Mouse (Mus musculus): ENCODE measurements around the gene Plekhg3.

Plekhg3 gene

DNA sequence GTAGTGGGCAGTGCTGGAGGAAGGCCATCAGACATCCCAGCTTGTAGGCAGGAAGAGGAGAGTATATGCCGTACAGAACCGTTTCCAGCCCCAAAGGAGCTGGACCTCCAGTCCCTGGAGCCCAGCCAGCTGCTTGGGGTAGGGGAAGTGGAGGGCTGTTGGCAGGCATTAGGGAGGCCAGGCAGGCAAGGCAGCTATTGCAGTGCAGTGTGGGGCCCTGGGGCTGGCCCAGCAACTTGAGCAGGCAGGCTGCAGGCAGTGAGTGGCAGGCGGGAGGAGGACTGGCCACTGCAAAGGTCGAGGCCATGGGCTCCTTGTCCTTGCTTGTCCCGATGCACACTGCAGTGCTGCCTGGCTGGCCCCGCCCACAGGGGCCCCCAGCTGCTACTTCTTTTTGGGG lies 52.1 kb downstream of the Plekhg3 start:
- intact Hi-C loops (cut with DNase I) = no loop called here

DNA sequence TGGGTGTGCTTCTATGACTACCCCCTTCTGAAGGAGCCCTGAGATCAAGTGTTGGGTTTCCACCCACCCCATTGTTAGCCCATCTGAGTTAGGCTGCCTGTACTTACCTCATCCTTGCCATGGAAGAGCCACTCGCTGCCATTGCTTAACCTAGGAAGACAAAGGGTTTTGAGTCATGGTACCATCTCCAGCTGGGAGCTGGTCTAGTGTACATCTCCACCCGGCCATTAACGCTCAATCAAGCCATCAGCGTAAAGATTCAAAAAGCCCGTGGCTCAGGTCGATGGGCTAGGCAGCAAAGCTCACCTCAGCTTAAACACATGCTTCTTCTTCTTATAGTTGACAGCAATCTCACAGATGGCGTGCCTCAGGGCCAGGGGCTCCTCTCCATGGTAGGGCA lies 52.8 kb downstream of the Plekhg3 start:
- intact Hi-C loops (cut with DNase I) = no loop called here

DNA sequence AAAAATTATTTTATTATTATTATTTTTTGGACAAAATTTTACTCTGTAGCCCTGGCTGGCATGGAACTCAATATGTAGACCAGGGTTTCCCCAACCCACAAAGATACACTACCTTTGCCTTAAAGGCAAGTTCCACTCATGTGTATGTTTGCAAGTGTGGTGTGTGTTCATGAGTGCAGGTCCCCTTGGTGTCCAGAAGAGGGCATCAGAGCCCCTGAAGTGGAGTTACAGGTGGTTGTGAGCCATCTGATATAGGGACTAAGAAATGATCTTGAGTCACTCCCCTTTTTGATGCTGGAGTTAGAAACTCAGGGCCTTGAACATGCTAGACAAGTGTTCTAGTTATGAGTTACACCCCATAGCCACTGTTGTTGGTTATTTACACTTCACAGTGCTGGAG lies 54.3 kb downstream of the Plekhg3 start:
- intact Hi-C loops (cut with DNase I) = no loop called here

DNA sequence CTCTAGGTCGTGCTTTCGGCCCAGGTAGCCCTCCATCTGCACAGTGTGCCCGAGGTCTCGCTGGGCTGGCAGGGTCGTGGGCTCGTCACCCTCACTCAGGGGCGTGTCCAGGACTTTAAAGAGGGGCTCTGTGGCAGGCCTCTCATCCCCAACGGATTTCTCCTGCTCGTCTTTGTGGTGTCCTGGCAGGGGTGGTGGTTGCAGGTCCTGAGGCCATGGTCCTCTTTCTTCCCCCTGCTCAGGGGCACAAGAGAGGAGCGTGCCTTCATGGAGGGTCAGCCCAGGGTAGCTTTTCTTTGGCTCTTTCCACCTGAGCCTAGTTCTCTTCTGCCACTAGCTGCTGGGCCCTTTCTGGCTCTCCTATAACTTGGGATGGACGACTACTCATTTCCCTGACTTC lies 56.7 kb downstream of the Plekhg3 start:
- intact Hi-C loops (cut with DNase I) = no loop called here

DNA sequence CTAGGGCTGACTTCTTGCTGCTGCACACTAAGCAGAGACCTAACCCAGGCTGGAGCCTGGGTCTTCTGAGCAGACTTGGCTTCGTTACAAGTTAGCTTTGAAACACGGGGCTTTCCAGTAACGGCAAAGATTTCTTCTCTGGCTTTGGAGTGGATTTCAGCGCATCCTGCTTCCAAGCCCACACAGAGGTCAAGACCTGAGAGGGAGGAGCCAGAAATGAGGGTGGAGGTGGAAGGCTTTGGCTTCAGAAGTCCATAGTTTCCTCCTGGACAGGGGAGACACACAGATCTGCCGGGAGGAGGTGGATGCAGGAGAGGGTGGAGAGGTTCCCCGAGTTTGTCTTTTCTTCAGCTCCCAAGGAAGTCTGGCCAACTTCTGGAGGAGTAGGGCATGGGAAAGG lies 58.8 kb downstream of the Plekhg3 start:
- intact Hi-C loops (cut with DNase I) = no loop called here

DNA sequence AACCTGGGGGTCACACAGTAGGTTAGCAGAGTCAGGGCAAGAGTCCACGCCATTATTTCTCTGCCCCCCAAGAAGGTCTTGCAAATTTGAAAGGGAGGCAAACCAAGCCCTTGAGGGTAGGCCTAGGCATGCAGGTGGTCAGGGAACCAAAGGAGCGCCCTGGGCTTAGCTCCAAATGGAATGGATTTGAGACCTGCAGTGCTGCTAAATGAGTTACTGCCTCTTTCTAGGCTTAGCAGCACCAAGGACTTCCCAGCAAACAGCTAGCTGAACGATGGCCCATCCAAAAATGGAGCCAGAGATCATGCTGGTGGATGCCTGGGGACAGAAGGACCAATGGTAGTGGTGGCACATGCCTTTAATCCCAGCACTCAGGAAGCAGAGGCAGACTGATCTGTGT lies 60.3 kb downstream of the Plekhg3 start:
- intact Hi-C loops (cut with DNase I) = no loop called here

DNA sequence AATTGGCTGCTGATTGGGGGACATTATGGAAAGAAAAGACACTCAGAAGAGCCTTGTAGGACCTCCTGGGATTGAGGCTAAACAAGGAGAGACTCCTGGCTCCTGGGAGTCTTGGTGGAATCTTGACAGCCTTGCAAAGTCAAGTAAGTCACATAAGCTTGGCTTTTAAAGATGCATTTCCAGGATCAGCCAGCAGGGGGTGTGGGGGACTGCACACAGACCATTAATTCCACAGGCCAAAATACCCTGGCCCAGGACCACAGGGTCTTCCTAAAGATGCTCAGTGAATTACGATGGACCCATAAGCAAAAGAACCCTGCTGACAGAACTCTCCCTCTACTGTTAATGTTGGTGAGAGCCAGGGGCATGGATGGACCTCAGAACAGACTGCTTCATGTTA lies 61.5 kb downstream of the Plekhg3 start:
- intact Hi-C loops (cut with DNase I) = no loop called here

DNA sequence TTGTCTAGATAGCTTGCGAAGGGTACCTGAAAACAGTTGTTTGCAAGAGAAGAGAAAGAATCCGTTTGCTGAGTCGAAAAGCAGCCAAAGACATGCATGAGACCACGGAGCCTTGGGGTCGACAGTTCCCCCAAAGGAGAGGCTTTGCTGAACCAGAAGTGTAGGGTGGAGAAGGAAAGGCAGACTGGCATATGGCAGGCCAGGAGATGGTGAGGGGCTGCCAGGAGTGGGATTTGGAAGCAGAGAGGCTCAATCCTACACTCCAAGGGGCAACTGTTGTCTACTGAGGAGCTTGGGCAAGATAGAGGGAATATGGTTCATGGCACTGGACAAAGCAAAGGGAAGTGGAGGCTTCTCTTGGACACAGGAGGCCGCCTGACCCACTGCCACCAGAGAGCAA lies 62.6 kb downstream of the Plekhg3 start:
- intact Hi-C loops (cut with DNase I) = no loop called here

DNA sequence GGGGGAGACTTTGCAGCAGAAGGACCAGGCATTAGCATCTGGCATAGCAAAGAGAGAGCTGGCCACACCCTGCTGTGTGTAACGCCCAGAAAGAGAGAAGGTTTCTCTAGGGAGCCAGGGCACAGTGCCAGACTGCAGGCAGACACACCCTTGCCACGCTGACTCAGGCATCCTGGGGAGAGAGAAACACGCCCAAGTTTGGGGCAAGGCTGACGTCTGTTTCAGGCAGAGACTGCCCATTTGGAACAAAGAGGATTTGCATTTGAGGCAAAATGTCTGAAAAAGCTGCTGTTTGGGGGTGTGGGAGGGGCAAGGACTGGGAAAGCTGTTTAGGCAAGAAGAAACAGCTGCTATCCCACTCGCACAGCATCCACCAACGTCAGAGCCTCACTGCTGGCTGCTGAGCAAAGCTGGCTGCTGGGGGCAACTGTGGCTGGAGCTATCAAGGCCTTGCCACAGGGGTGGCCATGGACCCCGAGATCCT lies 63.2 kb downstream of the Plekhg3 start:
- intact Hi-C loops (cut with DNase I) = no loop called here

DNA sequence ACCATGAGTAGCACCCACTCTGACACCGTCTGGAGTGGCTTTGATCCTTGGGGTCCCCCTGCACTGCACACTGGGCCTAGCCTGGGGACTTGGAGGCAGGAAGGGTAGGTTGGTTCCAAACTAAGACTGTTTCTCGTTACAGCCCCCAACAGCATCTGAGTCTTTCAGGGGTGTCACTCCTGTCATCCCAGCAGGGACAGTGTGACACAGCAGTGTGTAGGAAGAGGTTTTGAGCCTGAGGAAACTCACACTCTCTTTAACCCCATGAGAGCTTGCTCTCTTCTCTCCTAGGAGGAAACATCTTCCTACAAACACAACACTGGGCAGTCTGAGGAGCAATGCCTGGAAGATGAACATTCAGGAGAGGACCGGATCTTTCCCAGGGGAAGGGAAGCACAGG lies 63.9 kb downstream of the Plekhg3 start:
- intact Hi-C loops (cut with DNase I) = no loop called here

DNA sequence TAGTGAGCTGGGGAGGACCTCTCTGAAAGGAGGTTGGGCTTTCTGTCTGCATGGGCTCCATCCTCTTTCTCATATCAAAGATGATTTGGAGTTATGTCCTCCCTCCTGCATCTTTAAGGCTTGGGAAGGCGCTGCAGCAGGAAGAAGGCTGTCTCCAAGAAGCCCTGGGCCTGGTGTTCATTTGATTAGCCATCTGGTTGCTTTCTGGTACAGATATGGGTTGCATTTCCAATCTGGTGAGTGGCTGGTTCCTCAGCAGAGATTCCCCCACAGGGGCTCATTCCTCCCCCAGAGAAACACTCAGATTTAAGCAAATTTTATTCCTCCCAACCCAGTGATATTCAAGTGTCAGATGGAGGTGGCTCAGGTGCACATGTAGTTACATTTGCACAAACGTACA lies 65.1 kb downstream of the Plekhg3 start:
- intact Hi-C loops (cut with DNase I) = loop anchor here (2.0 kb wide), 1 partner anchor 101 kb away; no protein-coding TSS in a partner anchor

DNA sequence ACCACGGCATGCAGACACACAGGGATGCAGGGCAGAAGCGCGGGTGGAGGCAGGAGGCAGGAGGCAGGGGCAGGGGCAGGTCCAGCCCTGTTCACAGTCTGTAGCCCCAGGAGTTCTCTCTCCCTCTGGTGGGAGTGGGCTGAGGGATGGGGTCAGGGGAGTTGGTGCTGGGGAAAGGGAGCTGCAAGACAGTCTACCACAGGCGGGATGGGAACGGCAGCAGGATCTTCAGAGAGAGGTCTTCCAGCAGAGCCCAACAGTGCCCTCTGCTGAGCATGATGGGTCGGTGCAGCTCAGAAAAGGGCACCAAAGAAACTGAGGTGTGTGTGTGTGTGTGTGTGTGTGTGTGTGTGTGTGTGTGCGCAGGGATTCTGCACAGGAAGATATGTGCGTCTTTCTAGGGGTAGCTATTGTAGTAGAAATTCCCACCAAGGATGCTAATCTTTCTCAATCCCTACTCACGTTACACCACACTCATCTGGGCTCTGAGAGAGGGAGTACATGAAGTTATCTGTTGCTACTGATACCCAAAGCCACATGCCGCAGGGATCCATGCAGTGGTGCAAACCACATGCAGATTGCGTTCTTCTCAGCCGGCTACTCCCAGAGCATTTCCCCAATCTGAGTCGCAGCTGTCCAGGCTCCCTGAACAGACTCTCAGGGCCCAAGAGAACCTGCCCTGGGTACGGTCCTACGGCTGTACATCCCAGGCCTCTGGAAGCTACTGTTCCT lies 65.8 kb downstream of the Plekhg3 start:
- intact Hi-C loops (cut with DNase I) = loop anchor here (2.0 kb wide), 1 partner anchor 102 kb away; no protein-coding TSS in a partner anchor

DNA sequence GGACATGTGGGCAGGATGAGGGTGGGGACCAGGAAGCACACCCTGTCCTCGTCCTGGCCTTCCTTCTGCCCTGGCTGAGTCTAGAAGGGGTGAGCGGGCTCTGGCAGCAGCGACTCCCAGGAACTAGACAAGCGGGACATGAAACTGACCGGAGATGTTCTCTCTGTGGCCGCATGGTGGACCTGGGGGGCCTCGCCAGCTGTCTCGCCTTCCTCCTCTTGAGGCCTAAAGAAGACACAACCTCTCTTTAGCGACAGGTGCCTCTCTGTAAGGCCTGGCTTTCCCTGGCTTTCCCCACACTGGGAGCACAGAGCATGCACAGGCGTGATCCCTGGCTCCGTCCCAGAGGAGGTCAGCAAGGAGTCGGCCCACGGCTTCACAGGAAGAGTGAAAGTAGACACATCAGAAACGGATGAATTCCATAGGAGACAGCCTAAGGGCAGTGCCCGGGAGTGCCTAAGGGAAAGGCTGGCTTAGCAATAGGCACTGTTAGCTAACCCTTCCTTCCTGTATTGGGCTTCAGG lies 66.9 kb downstream of the Plekhg3 start:
- intact Hi-C loops (cut with DNase I) = loop anchor here (2.0 kb wide), 1 partner anchor 103 kb away; no protein-coding TSS in a partner anchor

DNA sequence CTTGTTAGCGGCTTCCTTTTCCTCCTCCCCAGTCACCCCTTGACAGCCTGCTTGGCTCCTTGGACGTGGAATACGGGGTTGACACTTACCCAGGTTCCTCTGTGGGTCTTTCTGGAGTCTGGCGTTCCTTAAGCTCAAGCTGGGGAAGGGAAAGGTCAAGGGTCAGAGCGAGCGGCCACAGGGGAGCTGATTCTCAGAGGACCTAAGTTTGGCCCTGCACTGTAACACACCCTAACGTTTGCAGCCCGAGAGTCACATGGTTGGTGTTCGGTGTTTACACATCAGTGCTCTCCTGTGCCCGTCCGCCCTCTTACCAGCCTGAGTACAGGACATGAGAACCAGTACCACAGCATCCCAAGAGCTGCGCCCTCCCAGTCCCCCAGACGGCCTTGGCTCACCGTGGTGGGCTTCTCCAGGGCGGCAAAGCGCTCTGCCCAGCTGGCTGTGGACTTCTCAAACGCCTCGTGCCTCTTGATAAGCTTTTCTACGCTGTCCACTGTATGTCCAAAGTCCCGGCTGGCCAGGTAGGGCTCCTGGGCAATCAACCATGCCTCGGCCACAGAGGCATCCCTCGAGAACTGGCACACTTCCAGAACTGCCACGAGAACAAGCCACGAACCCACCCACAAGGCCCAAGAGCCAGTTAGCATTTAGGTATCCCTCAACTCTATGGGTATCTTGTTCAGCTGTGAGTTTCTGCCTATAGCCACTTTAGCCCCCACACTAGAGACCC lies 67.7 kb downstream of the Plekhg3 start:
- intact Hi-C loops (cut with DNase I) = no loop called here

DNA sequence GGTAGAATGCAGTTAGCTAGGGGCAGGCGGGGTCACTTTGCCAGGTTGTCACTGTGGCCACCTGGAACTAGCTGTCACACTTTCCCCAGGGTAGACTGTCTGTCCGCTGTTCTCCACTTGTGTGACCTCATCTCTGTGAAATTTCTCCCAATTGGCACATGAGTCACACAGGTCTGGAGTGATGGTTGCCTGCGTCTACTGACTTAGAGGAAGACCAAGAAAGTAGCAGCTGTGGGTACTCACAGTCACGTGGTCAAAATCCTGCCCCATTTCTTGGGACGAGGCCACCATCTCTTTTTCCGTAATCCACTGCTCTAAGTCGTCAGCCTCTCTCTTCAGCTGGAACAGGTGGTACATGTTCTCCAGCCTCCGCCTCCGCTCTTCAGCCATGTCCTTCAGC lies 73.1 kb downstream of the Plekhg3 start:
- intact Hi-C loops (cut with DNase I) = no loop called here

DNA sequence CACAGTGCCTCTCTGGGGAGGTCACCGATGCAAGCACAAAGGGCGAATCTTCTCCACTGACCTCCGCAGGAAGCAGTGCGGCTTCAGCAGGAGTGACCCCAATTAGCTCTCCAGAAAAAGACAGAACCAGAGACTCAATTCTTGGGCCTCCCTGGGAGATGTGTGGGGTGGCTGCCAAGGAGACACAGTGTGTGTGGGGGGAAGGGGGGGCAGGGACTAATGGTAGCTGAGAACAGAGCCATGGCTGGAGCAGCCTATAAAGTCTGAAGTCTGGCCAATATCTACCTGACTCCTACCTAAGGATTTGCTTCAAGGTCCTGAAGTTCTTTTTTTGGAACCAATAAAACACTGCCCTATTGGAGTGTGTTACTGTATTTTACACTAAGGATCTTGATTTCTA lies 73.9 kb downstream of the Plekhg3 start:
- intact Hi-C loops (cut with DNase I) = no loop called here

DNA sequence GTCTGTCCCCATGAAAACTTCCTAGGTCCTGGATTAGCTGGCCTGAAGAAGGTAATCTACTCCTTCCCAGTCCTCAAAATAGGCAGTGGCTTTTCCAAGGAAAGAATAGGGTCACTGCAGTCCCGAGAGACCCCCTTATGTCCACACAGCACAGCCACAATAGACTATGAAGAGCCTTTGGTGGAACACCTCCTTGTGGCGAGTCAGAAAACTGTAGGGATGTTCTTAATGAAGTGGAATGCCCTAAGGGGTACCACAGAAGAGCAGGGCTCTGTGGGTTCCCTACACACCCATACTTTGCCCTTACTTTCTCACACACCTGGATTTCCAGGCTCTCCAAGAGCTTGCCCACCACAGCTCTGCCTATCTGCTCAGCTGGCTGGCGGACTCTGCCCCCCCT lies 75.1 kb downstream of the Plekhg3 start:
- intact Hi-C loops (cut with DNase I) = no loop called here

DNA sequence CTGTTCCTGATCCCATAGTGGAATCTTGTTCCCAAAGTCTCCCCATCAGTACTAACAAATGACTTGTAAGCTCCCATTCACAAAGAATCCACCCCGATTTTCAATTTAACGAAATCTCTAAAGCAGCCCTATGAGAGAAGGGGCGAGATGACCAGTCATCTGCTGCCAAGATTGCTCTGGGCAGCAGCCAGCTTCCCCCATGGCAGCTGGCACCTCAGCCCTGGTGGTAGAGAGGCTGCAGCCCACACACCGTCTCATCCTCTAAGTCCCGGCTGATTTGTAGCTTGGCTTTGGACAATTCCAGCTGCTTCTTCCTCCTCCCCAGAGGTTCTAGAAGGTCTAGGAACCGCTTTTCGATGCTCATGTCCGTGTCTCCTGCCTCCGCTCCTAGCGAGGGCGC lies 77.5 kb downstream of the Plekhg3 start:
- intact Hi-C loops (cut with DNase I) = no loop called here

DNA sequence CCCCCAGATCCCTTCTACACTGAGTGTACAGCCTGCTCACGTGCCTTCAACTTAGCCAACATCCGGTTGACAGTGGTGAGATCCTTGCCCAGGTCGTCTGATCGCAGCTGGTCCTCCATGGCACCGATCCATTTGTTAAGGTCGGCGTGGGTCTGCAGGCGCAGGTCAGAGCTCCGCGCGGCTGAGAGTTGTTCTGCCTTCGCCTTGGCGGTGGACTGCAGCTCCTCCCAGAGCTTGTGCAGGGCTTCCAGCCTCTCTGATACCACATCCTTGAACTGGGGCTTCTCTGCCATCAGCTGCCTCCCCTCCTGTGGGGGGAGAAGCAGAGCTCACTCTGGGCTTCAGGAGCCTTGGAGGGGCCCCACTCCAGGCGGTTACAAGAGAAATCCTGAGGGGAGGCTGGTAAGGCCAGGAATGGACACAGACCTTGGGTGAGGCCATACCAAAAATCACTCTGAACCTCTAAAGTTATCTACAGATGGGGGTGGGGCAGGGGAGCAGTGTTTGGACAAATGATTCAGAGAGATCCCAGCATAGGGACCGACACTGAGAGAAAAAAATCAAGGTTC lies 78.4 kb downstream of the Plekhg3 start:
- intact Hi-C loops (cut with DNase I) = no loop called here

DNA sequence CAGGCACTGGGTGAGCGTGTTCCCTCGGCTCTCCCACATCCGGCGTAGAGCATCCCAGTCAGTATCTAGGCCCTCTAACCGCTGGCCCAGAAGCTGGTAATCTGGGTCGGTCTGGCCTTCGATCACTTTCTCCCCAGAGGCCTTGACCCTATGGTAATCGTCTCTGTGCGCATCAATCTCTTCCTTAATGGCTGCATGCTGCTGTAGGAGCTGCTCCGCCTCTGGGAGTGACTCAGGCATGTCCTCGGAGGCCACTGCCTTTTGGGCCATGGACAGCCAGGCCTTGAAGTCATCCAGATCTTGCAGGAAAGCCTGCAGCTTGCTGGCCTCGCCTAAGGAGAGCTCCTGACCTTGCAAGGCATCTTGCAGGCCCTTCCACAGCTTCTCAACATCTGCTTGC lies 81.9 kb downstream of the Plekhg3 start:
- intact Hi-C loops (cut with DNase I) = no loop called here

DNA sequence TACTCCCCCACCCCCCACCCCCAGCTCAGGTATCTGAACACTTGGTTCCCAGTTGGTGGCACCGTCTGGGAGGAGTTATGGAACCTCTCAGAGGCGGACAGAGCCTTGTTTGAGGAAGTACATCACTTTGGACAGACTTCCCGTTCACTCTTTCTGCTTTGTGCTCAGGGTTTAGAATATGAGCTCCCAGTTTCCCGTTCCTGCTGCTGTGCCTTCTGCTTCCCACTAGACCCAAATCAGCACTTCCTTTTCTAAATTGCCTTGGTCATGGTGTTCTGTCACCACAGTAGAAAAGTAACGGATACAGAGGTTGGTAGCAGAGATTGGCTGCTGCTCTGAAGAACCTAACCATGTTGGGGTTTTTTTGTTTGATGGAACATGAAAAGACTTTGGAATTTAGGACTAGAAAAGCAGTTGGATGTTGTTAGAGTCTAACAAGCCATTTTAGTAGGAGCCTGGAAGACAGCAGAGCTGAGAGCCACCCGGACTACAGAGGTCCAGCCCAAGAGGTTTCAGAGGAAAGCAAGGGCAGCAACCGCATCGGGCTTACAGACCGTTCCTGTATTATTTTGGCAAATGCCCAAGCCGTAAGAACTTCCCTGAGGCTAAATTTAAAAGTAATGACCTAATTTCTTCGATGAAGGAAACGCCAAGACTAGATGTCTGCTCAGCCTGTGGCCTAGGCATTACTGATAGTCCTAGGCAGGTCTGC lies 84.3 kb downstream of the Plekhg3 start:
- intact Hi-C loops (cut with DNase I) = no loop called here

DNA sequence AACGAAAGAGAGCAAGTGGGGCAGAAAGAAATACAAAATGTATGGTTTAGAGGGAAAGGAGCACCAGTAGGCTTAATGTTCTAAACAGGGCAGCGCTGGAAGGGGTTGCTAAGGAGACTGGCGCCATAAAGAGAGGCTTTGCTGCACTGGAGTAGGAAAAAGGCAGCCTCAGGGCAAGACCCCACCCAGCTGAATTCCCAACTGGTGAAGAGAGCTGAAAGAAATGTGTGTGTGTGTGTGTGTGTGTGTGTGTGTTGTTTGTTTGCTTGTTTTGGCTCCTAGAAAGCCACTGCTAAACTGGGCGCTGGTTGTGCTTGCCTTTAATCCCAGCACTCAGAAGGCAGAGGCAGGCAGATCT lies 84.9 kb downstream of the Plekhg3 start:
- intact Hi-C loops (cut with DNase I) = no loop called here
